Mouse (Mus musculus): ENCODE measurements around the gene Thsd4. TPM values are rescaled to one million over a fixed set of nuclear protein-coding genes. Genes with fewer than 3 reads are reported as not detected.
A peak's percentile ranks its signal among the peaks of the same experiment; 100 is the strongest.
"Not testable (repeated sequence)": the region's sequence is repeated elsewhere in the genome, so short reads cannot be mapped to it uniquely, and the experiment has no call there.

Gene Thsd4
- total RNA-seq, 1 experiment from 2014 or later = 7.2 TPM

DNA sequence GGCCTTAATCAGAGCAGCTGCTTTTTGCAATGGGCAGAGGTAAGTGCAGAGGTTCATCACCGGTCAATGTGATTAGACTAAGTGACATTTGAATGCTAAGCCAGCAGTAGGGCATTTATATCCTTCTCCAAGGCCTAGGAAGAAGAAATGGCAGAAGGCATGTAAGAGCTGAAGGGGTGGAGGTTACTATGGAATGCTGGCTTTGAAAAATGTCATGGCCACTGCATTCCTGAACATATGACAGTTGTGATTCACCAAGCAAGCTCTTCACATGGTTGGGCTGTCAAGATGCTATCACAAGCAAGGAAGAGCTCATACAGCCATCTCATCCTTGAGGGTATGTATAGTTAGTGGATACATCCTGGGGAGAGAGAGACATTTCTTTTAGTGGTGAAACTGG lies 313.0 kb downstream of the Thsd4 start:
- DNase-seq = no peak

DNA sequence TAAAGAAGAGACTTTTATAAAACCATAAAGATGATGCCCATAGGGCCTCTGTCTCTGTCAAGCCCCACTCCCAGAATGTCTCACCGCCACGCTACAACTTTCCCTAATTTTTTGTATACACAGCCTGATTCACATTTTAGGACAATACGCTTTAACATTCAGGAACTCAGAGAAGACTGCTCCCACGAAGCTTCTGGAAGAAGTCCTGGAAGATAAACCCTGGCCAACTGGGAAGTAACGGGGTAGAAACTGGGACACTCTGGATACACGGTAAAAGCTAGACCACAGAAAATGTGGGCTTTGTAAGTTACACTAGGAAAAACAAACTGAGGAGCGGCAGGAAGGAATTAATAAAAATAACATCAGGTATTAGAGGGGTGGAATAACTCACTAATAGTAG lies 318.7 kb downstream of the Thsd4 start:
- no peak for DNase-seq

DNA sequence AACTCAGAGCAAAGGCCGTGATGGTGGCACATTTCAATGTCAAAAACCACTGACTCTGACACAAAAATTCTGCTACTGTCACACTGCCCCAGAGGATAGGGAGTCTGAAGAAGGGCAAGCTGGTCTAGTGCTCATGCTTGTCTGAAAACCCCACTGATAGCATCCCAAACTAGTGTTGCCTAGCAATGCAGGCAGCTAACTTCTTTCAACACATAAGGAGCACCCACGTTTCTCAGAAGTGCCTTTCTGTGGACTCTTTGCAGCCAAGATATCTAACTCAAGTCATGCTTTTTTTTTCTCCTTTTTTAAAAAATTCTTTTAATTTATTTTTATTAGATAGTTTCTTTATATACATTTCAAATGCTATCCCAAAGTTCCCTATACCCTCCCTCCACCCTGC lies 321.4 kb downstream of the Thsd4 start:
- DNase-seq = no peak

DNA sequence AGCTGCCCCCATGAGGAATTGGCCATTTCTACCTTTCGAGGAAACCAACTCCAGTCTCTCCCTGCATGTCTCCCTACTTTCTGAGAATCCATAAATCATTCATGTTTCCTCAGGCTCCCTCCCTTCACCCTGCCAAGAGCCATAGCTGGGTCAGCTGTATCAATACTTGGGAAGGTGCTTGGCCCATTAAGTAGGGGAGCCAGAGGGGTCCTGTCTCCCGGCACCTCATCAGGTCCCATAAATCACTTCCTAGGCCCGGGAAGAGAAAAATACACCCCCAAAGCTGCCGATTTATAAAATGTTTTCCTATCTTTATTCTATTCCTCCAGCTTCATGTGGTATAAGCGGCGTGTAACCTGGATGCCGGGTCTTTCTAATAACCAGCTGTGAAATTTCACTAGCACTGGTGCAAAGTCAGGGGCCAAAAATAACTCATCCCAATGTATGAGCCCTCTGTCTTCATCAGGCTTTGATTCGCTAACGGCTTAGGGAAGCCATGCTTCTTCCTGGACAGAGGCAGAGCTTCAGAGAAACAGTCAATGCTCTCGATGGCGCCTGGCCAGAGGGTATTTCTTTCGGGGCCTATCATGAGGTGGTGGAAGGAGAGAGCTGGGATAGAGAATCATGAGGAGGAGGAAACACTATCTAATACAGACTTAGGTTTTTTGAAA lies 323.2 kb downstream of the Thsd4 start:
- DNase-seq = no peak

DNA sequence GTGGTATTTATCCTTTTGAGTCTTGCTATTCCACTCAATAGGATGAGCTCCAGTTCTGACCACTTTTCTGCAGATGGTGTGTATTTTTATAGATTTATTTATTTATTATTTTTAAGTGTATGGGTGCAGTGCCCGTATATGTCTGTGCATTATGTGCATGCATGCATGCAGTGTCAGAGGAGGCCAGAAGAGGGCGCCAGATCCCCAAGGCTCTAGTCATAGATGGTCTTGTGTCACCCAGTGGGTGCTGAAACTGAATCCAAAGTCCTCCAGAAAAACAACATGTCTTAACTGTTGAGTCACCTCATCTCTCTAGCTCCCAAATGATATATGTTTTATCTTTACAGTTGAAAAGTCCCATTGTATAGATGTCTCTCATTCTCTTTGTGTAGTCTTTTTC lies 326.3 kb downstream of the Thsd4 start:
- no peak for DNase-seq

DNA sequence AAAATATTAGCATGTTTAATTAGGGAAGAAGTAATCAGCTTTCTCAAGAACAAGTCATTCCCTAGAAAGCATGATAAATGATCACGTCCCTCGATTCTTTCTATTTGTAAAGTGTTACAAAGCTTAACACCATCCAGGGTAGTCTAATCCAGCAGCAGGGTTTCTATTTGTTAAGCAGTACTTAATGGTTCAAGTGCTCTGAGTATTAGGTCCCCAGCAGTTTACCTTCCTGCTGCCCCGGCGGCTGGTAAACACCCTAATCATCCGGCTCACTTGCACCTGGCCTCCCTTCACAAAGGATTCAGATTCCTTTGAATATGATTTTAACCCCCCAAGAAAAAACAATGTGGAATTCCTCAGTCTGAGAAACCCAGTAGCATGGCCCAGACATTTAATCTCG lies 326.9 kb downstream of the Thsd4 start:
- no peak for DNase-seq

DNA sequence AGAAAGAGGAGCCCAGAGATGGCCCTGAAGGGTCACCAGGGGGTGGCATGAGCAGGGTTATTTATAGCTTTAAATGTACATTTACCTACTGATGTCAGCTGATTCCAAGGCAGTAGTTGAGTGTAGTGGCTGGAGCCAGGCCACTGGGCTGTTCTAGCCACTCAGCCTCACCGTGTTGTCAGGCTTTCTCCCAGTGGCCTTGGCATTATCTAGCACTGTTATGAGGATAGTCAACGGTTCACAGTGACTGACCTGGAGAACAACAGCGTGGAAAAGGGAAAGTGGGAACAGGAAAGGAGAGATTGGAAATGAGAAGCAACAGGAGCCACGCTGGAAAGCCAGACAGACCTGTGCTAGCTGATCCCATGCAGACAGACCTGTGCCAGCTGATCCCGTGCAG lies 329.5 kb downstream of the Thsd4 start:
- peak; percentile 33 for DNase-seq

DNA sequence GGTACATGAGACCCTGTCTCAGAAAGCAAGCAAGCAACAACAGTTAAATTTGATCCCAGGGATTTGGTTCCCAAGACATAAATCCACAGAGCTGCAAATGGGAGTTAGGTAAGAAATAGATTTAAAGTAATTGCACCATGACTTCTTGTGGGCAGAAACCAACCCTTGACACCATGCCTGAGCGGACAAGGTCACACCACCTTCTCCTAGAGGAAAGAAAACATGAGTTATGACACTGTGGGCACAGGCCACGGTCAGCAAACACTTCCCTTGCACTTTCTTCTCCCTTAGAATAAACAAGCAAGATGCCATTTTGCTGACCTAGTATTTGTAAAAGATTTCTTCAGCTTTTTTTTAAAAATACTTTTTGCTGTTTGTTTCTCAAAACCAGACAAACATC lies 334.4 kb downstream of the Thsd4 start:
- DNase-seq = no peak

DNA sequence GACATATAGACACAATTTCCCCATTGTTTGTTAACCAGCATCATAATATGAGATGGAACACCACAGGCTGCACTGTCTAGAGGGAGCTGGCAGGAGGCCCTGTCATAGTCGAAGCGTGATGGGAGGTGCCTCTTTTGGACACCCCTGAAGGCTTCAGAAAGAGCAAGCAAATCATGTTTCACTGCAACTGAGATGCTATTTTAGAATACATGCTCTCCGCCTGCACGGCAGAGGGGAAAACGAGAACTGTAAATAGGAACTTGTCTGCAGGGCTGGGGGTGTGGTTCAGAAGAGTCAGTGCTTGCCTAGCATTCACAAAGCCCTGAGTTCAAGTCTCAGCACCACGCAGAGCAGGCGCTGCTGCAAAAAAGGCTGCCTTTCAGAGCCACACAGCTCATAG lies 334.9 kb downstream of the Thsd4 start:
- DNase-seq = no peak

DNA sequence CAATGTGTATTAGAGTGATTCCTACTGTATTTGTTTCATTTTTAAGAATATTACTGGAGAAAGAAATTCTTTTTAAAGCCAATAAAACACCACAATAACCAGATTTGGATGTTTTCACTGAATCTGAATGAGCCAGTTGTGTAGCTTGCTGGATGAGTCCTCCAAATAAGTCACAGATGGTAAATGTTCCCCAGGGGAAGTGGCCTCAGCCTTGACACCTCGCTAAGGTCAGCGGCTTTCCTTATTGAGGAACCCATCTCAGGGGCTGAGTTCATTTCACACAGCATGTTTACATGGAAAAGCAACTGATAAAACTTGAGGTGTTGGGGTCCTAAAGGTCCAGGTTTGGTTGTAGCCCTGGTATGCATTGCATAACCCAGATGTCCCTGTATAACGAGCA lies 337.8 kb downstream of the Thsd4 start:
- no peak for DNase-seq

DNA sequence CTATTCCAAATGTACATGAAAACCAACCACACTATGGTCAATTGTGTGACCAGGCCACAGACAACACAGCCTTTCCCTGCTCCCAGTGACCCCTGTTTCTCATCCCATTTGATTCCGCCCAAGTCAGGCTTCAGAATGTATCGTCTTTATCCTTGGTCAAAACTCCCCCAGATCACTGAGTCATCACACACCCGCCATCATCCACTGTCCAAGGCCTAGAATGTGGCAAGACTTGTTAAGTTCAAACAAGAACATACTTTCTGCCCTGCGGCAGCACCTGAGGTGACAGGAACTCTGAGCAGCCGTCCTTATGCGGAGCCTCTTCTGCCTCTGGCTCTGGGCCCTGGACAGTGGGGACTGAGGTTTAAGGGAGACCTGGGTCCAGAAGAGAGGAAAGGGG lies 339.5 kb downstream of the Thsd4 start:
- DNase-seq = peak; percentile 11

DNA sequence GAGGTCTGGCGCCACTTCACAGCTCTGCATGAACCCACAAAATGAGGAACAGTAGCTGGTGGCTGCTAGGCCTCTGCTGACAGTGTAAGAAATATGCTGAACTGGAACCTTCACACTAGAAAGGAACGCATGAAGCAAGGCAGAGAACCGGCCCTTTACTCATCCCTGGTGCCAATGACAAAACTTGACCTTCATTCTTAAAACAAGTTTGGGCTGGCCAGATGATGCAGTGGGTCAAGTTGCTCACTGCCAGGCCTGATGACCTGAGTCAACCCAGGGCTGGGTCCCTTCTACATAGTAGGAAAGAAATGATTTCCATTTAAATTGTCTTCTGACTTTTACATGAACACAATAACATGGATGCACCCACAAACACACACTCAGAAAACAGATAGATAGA lies 340.9 kb downstream of the Thsd4 start:
- peak; percentile 34 for DNase-seq

DNA sequence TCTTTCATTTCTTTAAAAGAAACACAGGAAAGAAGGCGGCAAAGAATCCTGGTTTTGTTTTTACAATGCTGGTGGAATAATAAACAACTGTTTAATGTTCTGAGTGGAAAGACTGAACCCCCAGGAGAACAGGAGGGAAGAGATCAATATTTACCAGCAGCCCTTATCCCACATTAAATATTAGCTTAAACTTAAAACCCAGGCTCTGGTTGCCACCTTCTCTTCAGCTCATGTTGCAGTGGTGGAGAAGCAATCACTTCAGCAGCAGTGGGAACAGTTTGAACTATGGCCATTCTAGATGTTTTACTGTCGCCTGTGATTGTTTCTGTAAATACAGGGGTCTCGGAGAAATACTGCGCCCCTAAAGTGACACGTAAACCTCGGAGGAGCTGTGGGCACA lies 341.7 kb downstream of the Thsd4 start:
- no peak for DNase-seq

DNA sequence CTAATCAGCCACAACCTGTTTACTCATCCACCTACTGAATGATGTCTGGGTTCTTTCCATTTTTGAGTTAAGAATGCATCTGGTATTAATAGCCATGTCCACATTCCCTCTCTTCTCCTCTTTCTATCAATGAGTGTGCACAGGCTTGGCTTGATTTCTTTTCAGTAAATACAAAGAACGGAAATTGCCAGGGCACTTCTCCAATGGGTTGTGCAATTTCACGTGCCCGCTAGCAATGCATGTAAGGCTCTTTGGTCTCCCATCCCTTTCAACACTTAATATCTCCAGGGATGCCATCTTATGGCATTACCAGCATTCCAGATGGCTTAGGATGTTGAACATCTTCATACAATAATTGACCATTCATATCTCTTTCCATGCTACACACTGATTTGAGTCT lies 345.5 kb downstream of the Thsd4 start:
- DNase-seq = no peak

DNA sequence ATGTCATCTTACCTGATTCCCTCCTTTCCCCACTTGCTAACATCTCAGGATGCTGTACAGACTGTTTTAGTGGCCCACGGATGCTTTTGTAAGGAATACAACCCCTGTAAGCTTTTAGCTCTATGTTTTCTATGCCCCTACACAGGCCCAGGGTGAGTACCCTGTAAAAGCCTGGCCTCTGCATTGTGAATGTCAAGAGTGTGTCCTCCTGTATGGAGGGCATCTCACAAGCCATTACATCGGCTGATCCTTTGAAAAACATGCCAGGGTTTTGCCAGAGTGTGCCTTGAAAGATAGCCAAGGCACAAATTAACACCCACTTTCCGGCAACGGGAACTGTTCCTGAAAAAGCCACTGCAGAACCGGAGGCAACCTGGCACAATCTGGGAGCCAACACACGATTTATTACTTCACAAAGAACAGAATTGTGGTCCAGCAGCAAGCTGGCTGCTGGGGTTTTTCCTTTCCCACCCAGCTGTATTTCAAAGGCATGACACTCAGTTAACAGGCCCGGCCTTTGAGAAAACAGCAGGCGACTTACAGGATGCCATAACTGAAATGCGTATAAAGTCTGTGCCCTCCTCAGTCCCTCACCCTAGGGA lies 349.3 kb downstream of the Thsd4 start:
- DNase-seq = not testable (repeated sequence)

DNA sequence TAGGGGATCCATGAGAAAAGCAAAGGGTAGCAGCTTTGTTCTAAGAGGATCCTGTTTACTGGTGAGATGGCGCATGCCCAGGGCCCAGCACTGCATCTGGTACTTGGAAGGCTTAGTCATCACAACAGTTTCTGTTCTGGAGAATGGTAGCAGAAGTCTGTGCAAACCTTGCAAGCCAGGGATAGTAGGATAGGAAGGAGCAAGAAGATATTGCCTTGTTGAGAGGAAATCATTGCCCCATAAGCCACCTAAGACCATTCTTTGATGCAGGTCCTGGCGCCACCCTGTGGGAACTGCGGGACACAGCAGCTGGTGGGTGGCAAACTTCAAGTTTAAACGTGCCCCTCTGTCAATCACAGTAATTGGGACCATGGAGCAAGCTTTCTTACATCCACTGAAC lies 354.9 kb downstream of the Thsd4 start:
- DNase-seq = peak; percentile 16

DNA sequence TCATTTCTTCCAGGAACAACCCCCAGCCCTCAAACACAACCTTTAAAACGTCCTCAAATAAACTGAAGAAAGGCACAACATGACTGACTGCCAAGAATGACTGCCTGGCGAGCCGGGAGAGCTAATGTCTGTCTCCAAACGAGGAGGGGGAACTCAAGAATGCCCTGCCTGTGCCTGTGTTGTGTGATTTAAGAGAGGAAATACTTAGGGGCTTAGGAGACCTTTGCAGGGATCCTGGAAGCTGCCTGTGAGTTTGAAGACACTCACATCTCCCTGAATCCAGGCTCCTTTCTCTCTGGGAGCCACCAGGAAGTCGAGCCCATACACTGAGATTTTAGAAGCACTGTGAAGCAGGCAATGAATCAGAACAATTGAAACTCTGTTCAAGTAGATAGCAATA lies 361.0 kb downstream of the Thsd4 start:
- no peak for DNase-seq

DNA sequence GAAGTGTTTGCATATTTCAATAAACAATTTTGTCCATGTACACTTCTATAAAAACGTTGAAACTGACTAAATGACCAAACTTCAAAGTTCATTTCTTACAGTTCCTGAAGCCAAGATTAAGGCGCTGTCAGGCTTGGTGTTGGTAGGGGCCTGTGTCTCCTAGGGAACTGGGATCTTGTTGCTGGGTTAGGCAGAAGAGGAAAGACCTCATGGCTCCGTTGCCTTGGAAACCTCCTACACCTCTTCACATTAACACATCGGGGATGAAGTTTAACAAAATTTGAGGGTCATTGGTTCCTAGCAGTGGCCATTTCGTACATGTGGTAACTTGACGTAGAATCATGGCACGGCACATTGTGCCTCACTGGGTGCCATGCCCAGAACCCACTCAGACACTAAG lies 361.7 kb downstream of the Thsd4 start:
- no peak for DNase-seq

DNA sequence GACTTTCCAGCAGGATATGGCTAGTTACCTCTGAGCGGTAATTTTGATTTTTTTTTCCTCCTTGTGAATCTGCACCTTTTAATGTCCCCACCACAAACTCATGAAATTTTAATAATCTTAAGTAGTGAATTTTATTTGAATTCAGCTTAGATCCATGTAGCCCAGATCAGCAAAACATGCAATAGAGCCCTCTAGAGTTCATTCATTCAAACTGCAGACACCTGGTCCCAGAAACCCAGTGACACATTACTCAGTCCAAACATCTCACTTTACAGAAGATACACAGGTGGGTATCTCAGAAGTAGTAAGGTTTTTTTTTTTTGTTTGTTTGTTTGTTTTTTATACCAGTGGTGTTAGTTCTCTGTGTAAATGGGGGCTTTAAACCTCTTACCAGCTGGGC lies 368.9 kb downstream of the Thsd4 start:
- DNase-seq = no peak

DNA sequence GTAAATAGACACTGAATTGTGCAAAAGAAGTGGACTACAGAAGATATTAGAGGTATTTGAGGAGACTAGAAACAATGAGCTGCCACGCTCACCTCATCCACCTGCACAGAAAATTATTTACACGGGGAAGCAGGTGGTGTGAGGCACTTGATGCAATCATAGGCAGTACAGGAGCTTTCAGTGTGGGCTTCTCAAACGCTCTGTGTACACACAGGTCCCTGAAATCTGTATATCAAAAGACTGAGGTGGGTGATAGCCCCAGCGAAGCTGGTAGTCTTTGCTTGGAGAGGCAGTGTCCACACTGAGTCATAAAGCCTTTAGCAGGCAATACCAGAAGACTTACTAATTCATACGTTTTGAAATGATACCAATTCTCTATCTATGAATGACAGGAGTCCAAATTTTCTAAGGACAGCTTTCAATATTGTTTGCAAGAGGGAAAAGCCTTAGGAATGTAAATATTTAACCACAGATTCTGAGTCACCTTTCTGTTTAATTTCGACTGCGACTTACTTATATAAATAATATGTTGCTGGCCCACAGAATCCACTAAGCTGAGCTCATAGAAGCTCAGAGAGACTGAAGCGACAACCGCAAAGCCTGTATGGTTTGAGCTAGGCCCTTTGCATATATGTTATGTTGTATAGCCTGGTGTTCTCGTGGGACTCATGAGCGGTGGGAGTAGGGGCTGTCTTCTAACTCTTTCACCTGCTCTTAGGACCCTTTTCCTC lies 369.8 kb downstream of the Thsd4 start:
- DNase-seq = no peak

DNA sequence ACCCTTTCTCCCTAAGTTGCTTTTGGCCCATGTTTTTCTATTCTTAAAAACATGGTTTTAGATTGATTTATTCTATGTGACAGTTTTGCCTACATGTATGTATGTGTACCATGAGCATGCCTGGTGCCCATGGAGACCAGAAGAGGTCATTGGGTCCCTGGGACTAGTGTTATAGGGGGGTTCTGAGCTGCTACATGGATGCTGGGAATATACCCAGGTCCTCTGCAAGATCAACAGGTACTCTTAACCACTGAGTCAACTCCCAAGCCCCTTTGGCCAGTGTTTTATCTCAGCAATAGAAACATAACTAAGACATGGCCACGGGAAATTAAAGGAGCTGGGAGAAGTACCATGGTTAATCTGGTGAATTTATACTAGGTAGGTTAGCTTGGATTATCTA lies 371.3 kb downstream of the Thsd4 start:
- DNase-seq = no peak

DNA sequence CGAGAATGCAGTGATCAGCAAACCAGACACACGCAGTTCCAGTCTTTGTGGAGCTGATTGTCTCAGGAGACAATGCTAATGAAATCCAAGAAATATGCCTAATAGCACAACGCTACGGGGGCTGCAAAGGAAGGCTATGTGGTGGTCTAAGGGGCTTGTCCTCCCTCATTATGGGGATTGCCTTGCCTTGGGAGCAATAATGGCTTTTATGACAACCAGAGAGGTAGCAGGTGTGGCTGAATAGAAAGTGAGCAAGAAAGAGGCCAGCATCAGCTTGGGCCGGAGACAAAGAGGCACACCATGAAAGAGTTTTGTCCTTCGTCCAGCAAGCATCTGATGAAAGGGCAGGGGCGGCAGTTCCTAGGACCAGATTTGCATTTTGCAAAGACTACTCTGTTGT lies 372.9 kb downstream of the Thsd4 start:
- DNase-seq = no peak

DNA sequence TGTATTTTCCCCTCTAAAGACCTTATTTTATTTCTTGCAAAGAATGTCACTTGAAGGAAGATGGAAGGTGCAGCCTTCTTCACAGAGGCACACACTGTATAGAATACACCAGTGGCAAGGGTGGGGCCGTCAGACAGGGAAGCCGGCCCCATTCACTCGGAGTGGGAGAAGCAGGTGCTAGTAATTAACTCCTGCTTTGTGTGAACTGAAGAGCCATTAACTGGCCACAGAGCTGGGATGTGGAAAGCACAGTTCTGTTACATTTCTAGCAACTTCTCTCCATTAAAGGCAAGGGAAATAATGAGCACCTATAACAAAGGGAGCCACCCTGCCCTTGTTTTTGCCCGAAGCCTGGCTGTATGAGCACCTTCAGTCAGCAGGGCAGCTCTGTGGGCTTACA lies 374.4 kb downstream of the Thsd4 start:
- no peak for DNase-seq

DNA sequence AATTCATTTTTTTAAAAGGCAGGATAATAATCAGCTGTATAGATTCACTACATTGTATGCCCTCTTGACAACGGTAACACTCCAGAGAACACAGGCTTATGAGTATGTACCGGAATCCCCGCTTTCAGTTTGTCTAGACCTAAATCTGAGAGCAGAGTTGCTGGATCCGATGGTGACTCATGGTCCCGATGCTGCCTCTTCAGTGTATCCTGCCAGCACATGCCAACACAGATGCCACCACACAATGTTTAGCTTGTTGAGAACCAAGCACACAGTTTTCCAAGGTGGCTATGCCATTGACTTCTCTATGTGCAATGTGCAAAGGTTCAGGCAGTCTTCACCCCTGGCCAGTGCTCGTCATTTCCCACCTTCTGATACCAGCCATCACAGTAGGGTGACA lies 378.0 kb downstream of the Thsd4 start:
- no peak for DNase-seq

Data from adrenal gland, postnatal 25 days (tissue).